Mouse (Mus musculus): ENCODE data around the gene Fezf2.

GRCm38 (mm10) chr14:12299171-12299570, 48.8 kb downstream of the Fezf2 start:
- no peak for TF ChIP-seq POLR2A (IDR thresholded peaks at IDR 0.05; ENCODE audit: borderline replicate concordance, low read depth, low read length)
- no peak for TF ChIP-seq CTCF (IDR thresholded peaks at IDR 0.05; ENCODE audit: low read depth, low read length)
